Mouse (Mus musculus): Measurements from ENCODE around the gene Epha3. TPM values are rescaled to one million over a fixed set of nuclear protein-coding genes. Genes with fewer than 3 reads are reported as not detected.

Epha3 gene
- 19.5 and 22.7 TPM in 2 replicates for polyA plus RNA-seq (2014; fragmentation: Nextera tagmentation; extraction: Ambion mirVana)

GRCm38 (mm10) chr16:63863913-63864330 is at the start of gene Epha3:
Gene Epha3 (minus strand): TSS chr16:63864175.
- no peak within 1 kb of the TSS for H3K27ac ChIP-seq (ENCODE audit: low read length)
- H3K9me3 ChIP-seq (ENCODE audit: control insufficient read depth, low read depth, low read length): no peaks in the 10 kb centered on the region
- no peaks in the 10 kb centered on the region for H3K4me1 ChIP-seq (ENCODE audit: control insufficient read depth, insufficient read depth, low read length)
- H3K36me3 ChIP-seq (ENCODE audit: control insufficient read depth, insufficient read depth, low read length): no peaks in the 10 kb centered on the region
- peak within 1 kb of the TSS; percentile 37; the same call in 1 of the 2 replicates for H3K9ac ChIP-seq (replicated peaks; ENCODE audit: low read depth, low read length)
- H3K4me2 ChIP-seq (replicated peaks; ENCODE audit: low read depth, low read length): peak within 1 kb of the TSS; percentile 88
- no peaks in the 10 kb centered on the region for H3K27me3 ChIP-seq (ENCODE audit: control insufficient read depth, insufficient read depth, low read length)
- peak within 1 kb of the TSS; percentile 59 for H3K4me3 ChIP-seq (ENCODE audit: low read depth, low read length)
- peak; percentile 82 for ATAC-seq (ENCODE audit: insufficient number of reproducible peaks, insufficient read depth, low FRiP score, low read depth)
- WGBS: under 1% methylated on average over 28 of the region's 28 CpGs

- Histone ChIP-seq H3K27ac (ENCODE audit: low read length) (no peak overlapping the region), H3K4me2 (replicated peaks; ENCODE audit: low read depth, low read length) (no peak overlapping the region), H3K27me3 (ENCODE audit: control insufficient read depth, insufficient read depth, low read length) (no peaks in the 10 kb centered on the region), H3K4me3 (ENCODE audit: low read depth, low read length) (no peak overlapping the region), H3K9me3 (ENCODE audit: control insufficient read depth, low read depth, low read length) (no peaks in the 10 kb centered on the region), H3K36me3 (ENCODE audit: control insufficient read depth, insufficient read depth, low read length) (no peaks in the 10 kb centered on the region), H3K4me1 (ENCODE audit: control insufficient read depth, insufficient read depth, low read length) (no peaks in the 10 kb centered on the region), H3K9ac (replicated peaks; ENCODE audit: low read depth, low read length) (no peak overlapping the region)
- no peak for ATAC-seq (ENCODE audit: insufficient number of reproducible peaks, insufficient read depth, low FRiP score, low read depth)
- WGBS: 20% methylated on average over 13 of the region's 13 CpGs
These were observed 39.5 kb upstream of the Epha3 start for GRCm38 (mm10) chr16:63903425-63903824.

GRCm38 (mm10) chr16:63881190-63881589 is 17.2 kb upstream of the Epha3 start:
- WGBS: 88% methylated on average over 1 of the region's 1 CpGs
- no peaks in the 10 kb centered on the region for H3K27me3 ChIP-seq (ENCODE audit: control insufficient read depth, insufficient read depth, low read length)

DNA sequence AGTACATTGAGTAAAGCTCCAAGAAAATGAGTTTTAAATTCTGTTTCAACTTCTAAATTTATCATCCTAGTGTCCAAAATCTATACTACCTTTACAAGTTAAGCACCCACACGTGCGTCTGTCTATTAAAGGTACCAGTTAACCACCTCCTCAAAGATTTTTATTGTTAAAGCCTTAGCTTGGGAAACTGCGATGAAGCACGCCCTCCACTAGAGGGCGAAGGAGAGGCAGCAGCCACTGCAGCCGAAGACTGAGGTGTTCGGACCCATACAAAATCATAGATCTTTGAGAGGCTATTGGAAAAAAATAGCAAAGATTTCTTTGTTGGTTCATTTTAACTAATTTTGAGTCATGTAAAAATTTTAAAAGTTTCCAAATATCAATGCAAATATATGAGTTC is 8.3 kb upstream of the Epha3 start:
- H3K4me2 ChIP-seq (replicated peaks; ENCODE audit: low read depth, low read length): no peak overlapping the region
- no peak overlapping the region for H3K4me3 ChIP-seq (ENCODE audit: low read depth, low read length)
- H3K9ac ChIP-seq (replicated peaks; ENCODE audit: low read depth, low read length): no peak overlapping the region
- no peak overlapping the region for H3K27ac ChIP-seq (ENCODE audit: low read length)
- no peaks in the 10 kb centered on the region for H3K4me1 ChIP-seq (ENCODE audit: control insufficient read depth, insufficient read depth, low read length)
- H3K9me3 ChIP-seq (ENCODE audit: control insufficient read depth, low read depth, low read length): no peaks in the 10 kb centered on the region
- H3K27me3 ChIP-seq (ENCODE audit: control insufficient read depth, insufficient read depth, low read length): no peaks in the 10 kb centered on the region
- H3K36me3 ChIP-seq (ENCODE audit: control insufficient read depth, insufficient read depth, low read length): no peaks in the 10 kb centered on the region
- 11% methylated on average over 7 of the region's 7 CpGs for WGBS
- ATAC-seq (ENCODE audit: insufficient number of reproducible peaks, insufficient read depth, low FRiP score, low read depth): no peak

More at GRCm38 (mm10) chr16:63881190-63881589, 17.2 kb upstream of the Epha3 start:
- H3K9me3 ChIP-seq (ENCODE audit: control insufficient read depth, low read depth, low read length): no peaks in the 10 kb centered on the region
- H3K4me2 ChIP-seq (replicated peaks; ENCODE audit: low read depth, low read length): no peak overlapping the region
- H3K27ac ChIP-seq (ENCODE audit: low read length): no peak overlapping the region
- no peak overlapping the region for H3K4me3 ChIP-seq (ENCODE audit: low read depth, low read length)
- H3K4me1 ChIP-seq (ENCODE audit: control insufficient read depth, insufficient read depth, low read length): no peaks in the 10 kb centered on the region
- H3K36me3 ChIP-seq (ENCODE audit: control insufficient read depth, insufficient read depth, low read length): no peaks in the 10 kb centered on the region
- H3K9ac ChIP-seq (replicated peaks; ENCODE audit: low read depth, low read length): no peak overlapping the region
- ATAC-seq (ENCODE audit: insufficient number of reproducible peaks, insufficient read depth, low FRiP score, low read depth): no peak

GRCm38 (mm10) chr16:63864463-63864976 is 545 bp upstream of the Epha3 start:
- H3K9ac ChIP-seq (replicated peaks; ENCODE audit: low read depth, low read length): peak overlapping the region; percentile 37; the same call in 1 of the 2 replicates
- no peaks in the 10 kb centered on the region for H3K9me3 ChIP-seq (ENCODE audit: control insufficient read depth, low read depth, low read length)
- ATAC-seq (ENCODE audit: insufficient number of reproducible peaks, insufficient read depth, low FRiP score, low read depth): no peak
- peak overlapping the region; percentile 88 for H3K4me2 ChIP-seq (replicated peaks; ENCODE audit: low read depth, low read length)
- WGBS: 34% methylated on average over 7 of the region's 7 CpGs
- H3K4me1 ChIP-seq (ENCODE audit: control insufficient read depth, insufficient read depth, low read length): no peaks in the 10 kb centered on the region
- H3K36me3 ChIP-seq (ENCODE audit: control insufficient read depth, insufficient read depth, low read length): no peaks in the 10 kb centered on the region
- no peaks in the 10 kb centered on the region for H3K27me3 ChIP-seq (ENCODE audit: control insufficient read depth, insufficient read depth, low read length)
- no peak overlapping the region for H3K27ac ChIP-seq (ENCODE audit: low read length)
- H3K4me3 ChIP-seq (ENCODE audit: low read depth, low read length): peak overlapping the region; percentile 59

GRCm38 (mm10) chr16:63863181-63863580 is 794 bp downstream of the Epha3 start:
- WGBS: 3% methylated on average over 12 of the region's 12 CpGs
- Histone ChIP-seq H3K27me3 (ENCODE audit: control insufficient read depth, insufficient read depth, low read length) (no peaks in the 10 kb centered on the region), H3K4me3 (ENCODE audit: low read depth, low read length) (peak overlapping the region; percentile 59), H3K27ac (ENCODE audit: low read length) (no peak overlapping the region), H3K9ac (replicated peaks; ENCODE audit: low read depth, low read length) (peak overlapping the region; percentile 37; the same call in 1 of the 2 replicates), H3K36me3 (ENCODE audit: control insufficient read depth, insufficient read depth, low read length) (no peaks in the 10 kb centered on the region), H3K4me2 (replicated peaks; ENCODE audit: low read depth, low read length) (peak overlapping the region; percentile 88), H3K4me1 (ENCODE audit: control insufficient read depth, insufficient read depth, low read length) (no peaks in the 10 kb centered on the region), H3K9me3 (ENCODE audit: control insufficient read depth, low read depth, low read length) (no peaks in the 10 kb centered on the region)
- no peak for ATAC-seq (ENCODE audit: insufficient number of reproducible peaks, insufficient read depth, low FRiP score, low read depth)

GRCm38 (mm10) chr16:63857561-63857960 is 6.4 kb downstream of the Epha3 start:
- peak overlapping the region; percentile 55 for H3K4me3 ChIP-seq (ENCODE audit: low read depth, low read length)
- H3K36me3 ChIP-seq (ENCODE audit: control insufficient read depth, insufficient read depth, low read length): no peaks in the 10 kb centered on the region
- 0 out of 2 replicates have a peak, but pooled peaks have one; percentile 6 for ATAC-seq (ENCODE audit: insufficient number of reproducible peaks, insufficient read depth, low FRiP score, low read depth)
- no peaks in the 10 kb centered on the region for H3K9me3 ChIP-seq (ENCODE audit: control insufficient read depth, low read depth, low read length)
- H3K4me1 ChIP-seq (ENCODE audit: control insufficient read depth, insufficient read depth, low read length): peaks cover 3% of the 10 kb centered on the region; the same call in 1 of the 2 replicates
- H3K9ac ChIP-seq (replicated peaks; ENCODE audit: low read depth, low read length): peak overlapping the region; percentile 52; the same call in 1 of the 2 replicates
- H3K27ac ChIP-seq (ENCODE audit: low read length): peak overlapping the region; percentile 87
- H3K27me3 ChIP-seq (ENCODE audit: control insufficient read depth, insufficient read depth, low read length): no peaks in the 10 kb centered on the region
- H3K4me2 ChIP-seq (replicated peaks; ENCODE audit: low read depth, low read length): peak overlapping the region; percentile 76
- WGBS: 2% methylated on average over 11 of the region's 11 CpGs

GRCm38 (mm10) chr16:63856658-63857552 is 7.1 kb downstream of the Epha3 start:
- whole genome bisulfite sequencing: 2% methylated on average over 32 of the region's 33 CpGs
- ATAC-seq (ENCODE audit: insufficient number of reproducible peaks, insufficient read depth, low FRiP score, low read depth): peak; percentile 89
- no peaks in the 10 kb centered on the region for H3K27me3 ChIP-seq (ENCODE audit: control insufficient read depth, insufficient read depth, low read length)

More at GRCm38 (mm10) chr16:63856658-63857552, 7.1 kb downstream of the Epha3 start:
- H3K9me3 ChIP-seq (ENCODE audit: control insufficient read depth, low read depth, low read length): no peaks in the 10 kb centered on the region
- peak overlapping the region; percentile 55 for H3K4me3 ChIP-seq (ENCODE audit: low read depth, low read length)
- peak overlapping the region; percentile 76 for H3K4me2 ChIP-seq (replicated peaks; ENCODE audit: low read depth, low read length)
- no peaks in the 10 kb centered on the region for H3K36me3 ChIP-seq (ENCODE audit: control insufficient read depth, insufficient read depth, low read length)
- peak overlapping the region; percentile 87 for H3K27ac ChIP-seq (ENCODE audit: low read length)
- H3K9ac ChIP-seq (replicated peaks; ENCODE audit: low read depth, low read length): peak overlapping the region; percentile 52; the same call in 1 of the 2 replicates
- H3K4me1 ChIP-seq (ENCODE audit: control insufficient read depth, insufficient read depth, low read length): peaks cover 3% of the 10 kb centered on the region; the same call in 1 of the 2 replicates
